Mouse (Mus musculus): Measurements from ENCODE around the gene 4933409G03Rik. TPM values are rescaled to one million over a fixed set of nuclear protein-coding genes. Genes with fewer than 3 reads are reported as not detected.

The 4933409G03Rik gene
- polyA plus RNA-seq, 1 experiment from 2014 or later: not detected

Other genes starting within 250 kb of the 4933409G03Rik start
- gene Stk39, start 110.1 kb upstream of the 4933409G03Rik start, polyA plus RNA-seq (2014; fragmentation: Nextera tagmentation; extraction: Ambion mirVana): 20.1 and 27.5 TPM in 2 replicates
- not detected in 2 replicates for gene 4932414N04Rik, start 74.1 kb downstream of the 4933409G03Rik start, polyA plus RNA-seq (2014; fragmentation: Nextera tagmentation; extraction: Ambion mirVana)